Mouse (Mus musculus) gastrocnemius, adult 2 months (tissue): ENCODE measurements around the gene Cgnl1. TPM values are rescaled to one million over a fixed set of nuclear protein-coding genes. Genes with fewer than 3 reads are reported as not detected.
A peak's percentile ranks its signal among the peaks of the same experiment; 100 is the strongest.

Source experiments
- DNase-seq: peaks from one replicate; pipeline ENCODE4 v3.0.0; 2022
- H3K27ac ChIP-seq: fragments of 200-600 bp; 2 replicates; pipeline ENCODE4 v1.8.1; 2022; ENCODE audit warnings: mild to moderate bottlenecking
- H3K4me3 ChIP-seq: fragments of 200-600 bp; 2 replicates; pipeline ENCODE4 v1.8.1; 2022; ENCODE audit warnings: mild to moderate bottlenecking, moderate library complexity
- CTCF ChIP-seq: fragments of 200-600 bp; IDR thresholded peaks from 2 replicates; pipeline ENCODE4 v1.8.1; 2022; ENCODE audit warnings: antibody characterized with exemption, mild to moderate bottlenecking, moderate library complexity
- intact Hi-C: fragments of 180-260 bp; cut with DNase I; formaldehyde crosslinking; loops from one replicate; pipeline ENCODE4 v1.15.1; 2025
- total RNA-seq, 2 experiments: library from RNA; stranded (reverse); gene quantifications; 2 replicates each; pipeline ENCODE4 v1.2.3; 2021

Gene Cgnl1
- total RNA-seq, 2 experiments from 2014 or later, result 3.5 to 8.1 TPM

- intact Hi-C loops, result no loop called here
- peak; percentile 29; the same call in 1 of the 2 replicates for TF ChIP-seq CTCF
- no peak overlapping the region for H3K4me3 ChIP-seq
- H3K27ac ChIP-seq, result no peak overlapping the region
- DNase-seq, result no peak
Measured at GRCm38 (mm10) chr9:71761663-71762062, 9.7 kb downstream of the Cgnl1 start.

- TF ChIP-seq CTCF, result no peak
- intact Hi-C loops, result no loop called here
- no peak for DNase-seq
- H3K27ac ChIP-seq, result no peak overlapping the region
- no peak overlapping the region for H3K4me3 ChIP-seq
Measured at GRCm38 (mm10) chr9:71760518-71761141, 10.8 kb downstream of the Cgnl1 start.

GRCm38 (mm10) chr9:71759893-71760292 is 11.5 kb downstream of the Cgnl1 start:
- H3K27ac ChIP-seq, result no peak overlapping the region
- H3K4me3 ChIP-seq, result no peak overlapping the region
- no peak for DNase-seq
- intact Hi-C loops, result no loop called here
- TF ChIP-seq CTCF, result no peak

- H3K4me3 ChIP-seq, result no peak overlapping the region
- intact Hi-C loops, result no loop called here
- no peak overlapping the region for H3K27ac ChIP-seq
- no peak for DNase-seq
- no peak for TF ChIP-seq CTCF
Measured at GRCm38 (mm10) chr9:71757386-71757785, 14.0 kb downstream of the Cgnl1 start.

- Histone ChIP-seq H3K27ac (no peak overlapping the region), H3K4me3 (no peak overlapping the region)
- peak; percentile 52 for DNase-seq
- TF ChIP-seq CTCF, result no peak
- intact Hi-C loops, result no loop called here
Measured at GRCm38 (mm10) chr9:71756916-71757315, 14.5 kb downstream of the Cgnl1 start.

- H3K27ac ChIP-seq, result no peak overlapping the region
- DNase-seq, result no peak
- no peak for TF ChIP-seq CTCF
- H3K4me3 ChIP-seq, result no peak overlapping the region
- intact Hi-C loops, result no loop called here
Measured at GRCm38 (mm10) chr9:71753981-71754380, 17.4 kb downstream of the Cgnl1 start.

- intact Hi-C loops, result no loop called here
- Histone ChIP-seq H3K27ac (no peak overlapping the region), H3K4me3 (no peak overlapping the region)
- DNase-seq, result no peak
- no peak for TF ChIP-seq CTCF
Measured at GRCm38 (mm10) chr9:71753529-71753928, 17.9 kb downstream of the Cgnl1 start.

- intact Hi-C loops, result no loop called here
Measured at GRCm38 (mm10) chr9:71753117-71753516, 18.3 kb downstream of the Cgnl1 start.

GRCm38 (mm10) chr9:71750015-71750672 is 21.3 kb downstream of the Cgnl1 start:
- TF ChIP-seq CTCF, result no peak
- DNase-seq, result peak; percentile 39
- Histone ChIP-seq H3K4me3 (no peak overlapping the region), H3K27ac (peak overlapping the region; percentile 28; the same call in 1 of the 2 replicates)
- intact Hi-C loops, result no loop called here

More at GRCm38 (mm10) chr9:71753117-71753516, 18.3 kb downstream of the Cgnl1 start:
- Histone ChIP-seq H3K4me3 (no peak overlapping the region), H3K27ac (no peak overlapping the region)
- no peak for DNase-seq
- no peak for TF ChIP-seq CTCF

GRCm38 (mm10) chr9:71746405-71746804 is 25.0 kb downstream of the Cgnl1 start:
- no peak for TF ChIP-seq CTCF
- H3K27ac ChIP-seq, result peak overlapping the region; percentile 48
- peak; percentile 35 for DNase-seq
- H3K4me3 ChIP-seq, result no peak overlapping the region
- intact Hi-C loops, result no loop called here

- no peak for DNase-seq
- TF ChIP-seq CTCF, result no peak
- Histone ChIP-seq H3K27ac (no peak overlapping the region), H3K4me3 (no peak overlapping the region)
- intact Hi-C loops, result no loop called here
Measured at GRCm38 (mm10) chr9:71738081-71738930, 33.1 kb downstream of the Cgnl1 start.

- peak; percentile 24 for DNase-seq
- intact Hi-C loops, result no loop called here
- no peak for TF ChIP-seq CTCF
- no peak overlapping the region; the same call in 1 of the 2 replicates for H3K27ac ChIP-seq
- no peak overlapping the region for H3K4me3 ChIP-seq
Measured at GRCm38 (mm10) chr9:71737257-71738023, 34.0 kb downstream of the Cgnl1 start.
